Mouse (Mus musculus): ENCODE results near the gene Slc46a2.

GRCm38 (mm10) chr4:59914608-59915403, at the start of gene Slc46a2:
- TF ChIP-seq CTCF (IDR thresholded peaks at IDR 0.05; ENCODE audit: extremely low read depth, insufficient read length, insufficient replicate concordance, low read depth, low read length) (no peak), POLR2A (IDR thresholded peaks at IDR 0.05; ENCODE audit: low read depth, low read length) (no peak)

Measured in small intestine, adult 2 months (tissue).